Mouse (Mus musculus): ENCODE measurements at regions not wholly inside any gene's neighbourhood (a gene's known extent, or its start where the extent isn't known, plus 50 kb on each side); places are given as distances from the start of the nearest gene placed in this dataset.

GRCm38 (mm10) chr4:55134339-55134738 lies 189.5 kb downstream of the Zfp462 start:
- no peak for DNase-seq

GRCm38 (mm10) chr4:55134791-55135190 lies 189.9 kb downstream of the Zfp462 start:
- DNase-seq, result no peak

GRCm38 (mm10) chr4:55136283-55136682 lies 191.4 kb downstream of the Zfp462 start:
- peak; percentile 14 for DNase-seq

- DNase-seq, result no peak
Measured at GRCm38 (mm10) chr4:55137781-55138394, 193.0 kb downstream of the Zfp462 start.

- no peak for DNase-seq
Measured at GRCm38 (mm10) chr4:55141317-55141716, 196.5 kb downstream of the Zfp462 start.

- DNase-seq, result no peak
Measured at GRCm38 (mm10) chr4:55141923-55142732, 197.3 kb downstream of the Zfp462 start.

GRCm38 (mm10) chr4:55143400-55143799 lies 198.6 kb downstream of the Zfp462 start:
- no peak for DNase-seq

GRCm38 (mm10) chr4:55144995-55145394 lies 200.1 kb downstream of the Zfp462 start:
- no peak for DNase-seq

GRCm38 (mm10) chr4:55145968-55146367 lies 201.1 kb downstream of the Zfp462 start:
- peak; percentile 19 for DNase-seq

- DNase-seq, result no peak
Measured at GRCm38 (mm10) chr4:55148380-55148779, 201.5 kb upstream of the Rad23b start.

- DNase-seq, result no peak
Measured at GRCm38 (mm10) chr4:55154556-55154955, 195.3 kb upstream of the Rad23b start.

- DNase-seq, result no peak
Measured at GRCm38 (mm10) chr4:55158166-55158739, 191.6 kb upstream of the Rad23b start.

- no peak for DNase-seq
Measured at GRCm38 (mm10) chr4:55166266-55166665, 183.6 kb upstream of the Rad23b start.

GRCm38 (mm10) chr4:55169063-55169462 lies 180.8 kb upstream of the Rad23b start:
- DNase-seq, result no peak

- DNase-seq, result no peak
Measured at GRCm38 (mm10) chr4:55172334-55172891, 177.4 kb upstream of the Rad23b start.

GRCm38 (mm10) chr4:55176026-55176425 lies 173.8 kb upstream of the Rad23b start:
- no peak for DNase-seq

GRCm38 (mm10) chr4:55179456-55179855 lies 170.4 kb upstream of the Rad23b start:
- no peak for DNase-seq

GRCm38 (mm10) chr4:55183519-55183918 lies 166.3 kb upstream of the Rad23b start:
- no peak for DNase-seq

- DNase-seq, result no peak
Measured at GRCm38 (mm10) chr4:55188716-55189115, 161.1 kb upstream of the Rad23b start.

GRCm38 (mm10) chr4:55190586-55190985 lies 159.3 kb upstream of the Rad23b start:
- DNase-seq, result no peak

GRCm38 (mm10) chr4:55194061-55194460 lies 155.8 kb upstream of the Rad23b start:
- DNase-seq, result no peak

- DNase-seq, result no peak
Measured at GRCm38 (mm10) chr4:55194552-55194951, 155.3 kb upstream of the Rad23b start.

Data from kidney, postnatal 10 days (tissue).